Mouse (Mus musculus): ENCODE results near the gene Slfn4. TPM values are rescaled to one million over a fixed set of nuclear protein-coding genes. Genes with fewer than 3 reads are reported as not detected.
"Not testable (repeated sequence)": the region's sequence is repeated elsewhere in the genome, so short reads cannot be mapped to it uniquely, and the experiment has no call there.

The Slfn4 gene
- polyA plus RNA-seq (2015; fragmentation: Nextera tagmentation; extraction: Ambion mirVana): 0.88 and 1.2 TPM in 2 replicates

DNA sequence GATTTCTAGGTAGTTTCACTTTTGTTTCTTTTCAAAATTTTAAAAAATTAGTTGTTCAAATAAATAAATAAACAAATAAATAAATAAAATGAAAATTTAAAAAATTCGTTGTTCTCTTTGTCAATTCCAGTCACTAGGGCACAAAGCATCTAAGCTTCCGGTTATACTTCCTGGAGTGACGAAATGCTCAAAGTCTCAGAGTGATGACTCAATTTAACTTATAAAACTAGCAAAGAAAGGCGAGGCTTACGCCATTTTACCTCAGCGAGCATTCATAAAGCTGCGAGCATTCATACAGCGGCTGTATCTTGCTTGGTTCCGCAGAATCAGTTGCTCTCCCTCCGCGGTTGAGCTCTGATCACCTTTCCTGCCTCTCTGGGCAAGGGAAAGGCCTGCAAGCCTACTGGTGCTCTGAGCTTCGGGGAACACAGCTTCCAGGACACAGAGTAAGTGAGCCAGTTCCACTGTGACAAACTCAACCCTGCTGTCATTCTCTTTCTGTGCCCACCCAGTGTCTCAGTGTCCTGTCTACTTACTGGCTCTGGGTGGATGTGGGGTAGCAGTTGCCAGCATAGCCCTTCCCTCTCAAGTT, at the start of gene Slfn4:
Gene Slfn4 (plus strand): TSS at position 239 of the 592 bp plus-strand sequence.
- no peaks in the 10 kb centered on the region for H3K27me3 ChIP-seq
- no peak within 1 kb of the TSS for H3K27ac ChIP-seq (replicated peaks)
- no peak for ATAC-seq (ENCODE audit: insufficient read depth)
- no peak within 1 kb of the TSS for H3K9ac ChIP-seq
- no peaks in the 10 kb centered on the region for H3K36me3 ChIP-seq (replicated peaks)
- 70% methylated on average over 12 of the region's 12 CpGs for WGBS (ENCODE audit: insufficient replicate concordance)
- H3K4me1 ChIP-seq (replicated peaks): no peaks in the 10 kb centered on the region
- H3K9me3 ChIP-seq (replicated peaks): no peaks in the 10 kb centered on the region
- no peak within 1 kb of the TSS for H3K4me2 ChIP-seq
- no peak within 1 kb of the TSS for H3K4me3 ChIP-seq (replicated peaks)

DNA sequence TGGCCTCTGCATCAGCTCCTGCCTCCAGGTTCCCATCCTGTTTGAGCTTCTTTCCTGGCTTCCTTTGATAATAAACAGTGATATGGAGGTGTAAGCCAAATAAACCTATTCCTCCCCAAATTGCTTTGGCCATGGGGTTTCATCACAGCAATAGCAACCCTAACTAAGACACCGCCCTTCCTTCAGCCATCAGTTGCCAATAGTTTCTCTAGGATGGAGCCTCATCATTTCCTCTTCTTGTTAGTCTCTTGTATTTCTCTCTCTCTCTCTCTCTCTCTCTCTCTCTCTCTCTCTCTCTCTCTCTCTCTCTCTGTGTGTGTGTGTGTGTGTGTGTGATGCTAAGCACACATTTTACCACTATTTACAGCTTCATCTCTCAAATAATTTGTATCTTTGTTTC, 49.4 kb upstream of the Slfn4 start:
- H3K4me2 ChIP-seq; H3K4me3 ChIP-seq (replicated peaks); H3K27ac ChIP-seq (replicated peaks); H3K4me1 ChIP-seq (replicated peaks); H3K36me3 ChIP-seq (replicated peaks); H3K27me3 ChIP-seq; ATAC-seq (ENCODE audit: insufficient read depth); H3K9ac ChIP-seq; H3K9me3 ChIP-seq (replicated peaks): not testable (repeated sequence)
- 68% methylated on average over 1 of the region's 1 CpGs for WGBS (ENCODE audit: insufficient replicate concordance)

DNA sequence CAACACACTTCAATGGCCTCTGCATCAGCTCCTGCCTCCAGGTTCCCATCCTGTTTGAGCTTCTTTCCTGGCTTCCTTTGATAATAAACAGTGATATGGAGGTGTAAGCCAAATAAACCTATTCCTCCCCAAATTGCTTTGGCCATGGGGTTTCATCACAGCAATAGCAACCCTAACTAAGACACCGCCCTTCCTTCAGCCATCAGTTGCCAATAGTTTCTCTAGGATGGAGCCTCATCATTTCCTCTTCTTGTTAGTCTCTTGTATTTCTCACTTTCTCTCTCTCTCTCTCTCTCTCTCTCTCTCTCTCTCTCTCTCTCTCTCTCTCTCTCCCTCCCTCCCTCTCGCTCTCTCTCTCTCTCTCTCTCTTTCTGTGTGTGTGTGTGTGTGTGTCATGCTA, 37.7 kb upstream of the Slfn4 start:
- not testable (repeated sequence) for H3K4me3 ChIP-seq (replicated peaks); H3K27ac ChIP-seq (replicated peaks); ATAC-seq (ENCODE audit: insufficient read depth); H3K4me2 ChIP-seq; H3K9me3 ChIP-seq (replicated peaks); H3K4me1 ChIP-seq (replicated peaks); H3K27me3 ChIP-seq; H3K9ac ChIP-seq; H3K36me3 ChIP-seq (replicated peaks)
- WGBS (ENCODE audit: insufficient replicate concordance): 100% methylated on average over 1 of the region's 2 CpGs

GRCm38 (mm10) chr11:83148939-83149338, 26.0 kb upstream of the Slfn4 start:
- no CpG with 5 or more reads among the region's 1 CpGs for WGBS (ENCODE audit: insufficient replicate concordance)
- not testable (repeated sequence) for H3K27me3 ChIP-seq; H3K27ac ChIP-seq (replicated peaks); ATAC-seq (ENCODE audit: insufficient read depth); H3K4me1 ChIP-seq (replicated peaks); H3K4me2 ChIP-seq; H3K9me3 ChIP-seq (replicated peaks); H3K9ac ChIP-seq; H3K36me3 ChIP-seq (replicated peaks); H3K4me3 ChIP-seq (replicated peaks)

- peak; percentile 57 for ATAC-seq (ENCODE audit: insufficient read depth)
- Histone ChIP-seq H3K4me1 (replicated peaks) (peaks cover 10% of the 10 kb centered on the region), H3K4me3 (replicated peaks) (peak within 1 kb of the TSS; percentile 57), H3K27me3 (no peaks in the 10 kb centered on the region), H3K4me2 (peak within 1 kb of the TSS; percentile 76), H3K9me3 (replicated peaks) (no peaks in the 10 kb centered on the region), H3K27ac (replicated peaks) (peak within 1 kb of the TSS; percentile 74), H3K36me3 (replicated peaks) (peaks cover 14% of the 10 kb centered on the region), H3K9ac (peak within 1 kb of the TSS; percentile 55)
- WGBS (ENCODE audit: insufficient replicate concordance): 19% methylated on average over 12 of the region's 12 CpGs
Measured at GRCm38 (mm10) chr11:83191134-83191893, 16.3 kb downstream of the Slfn4 start, which contains the start of gene Slfn3. Gene Slfn3 (plus strand): TSS chr11:83191330.

- H3K27ac ChIP-seq (replicated peaks): peak overlapping the region; percentile 74
- H3K27me3 ChIP-seq: no peaks in the 10 kb centered on the region
- peaks cover 10% of the 10 kb centered on the region for H3K4me1 ChIP-seq (replicated peaks)
- WGBS (ENCODE audit: insufficient replicate concordance): 19% methylated on average over 3 of the region's 3 CpGs
- peak overlapping the region; percentile 76 for H3K4me2 ChIP-seq
- peak; percentile 87 for ATAC-seq (ENCODE audit: insufficient read depth)
- peak overlapping the region; percentile 57 for H3K4me3 ChIP-seq (replicated peaks)
- H3K9me3 ChIP-seq (replicated peaks): no peaks in the 10 kb centered on the region
- H3K36me3 ChIP-seq (replicated peaks): peaks cover 14% of the 10 kb centered on the region
- H3K9ac ChIP-seq: peak overlapping the region; percentile 55
Measured at GRCm38 (mm10) chr11:83192001-83192400, 17.0 kb downstream of the Slfn4 start.

- no peak for ATAC-seq (ENCODE audit: insufficient read depth)
- no peaks in the 10 kb centered on the region for H3K4me1 ChIP-seq (replicated peaks)
- H3K27ac ChIP-seq (replicated peaks): no peak overlapping the region
- no peaks in the 10 kb centered on the region for H3K9me3 ChIP-seq (replicated peaks)
- no peak overlapping the region for H3K9ac ChIP-seq
- H3K36me3 ChIP-seq (replicated peaks): 0 out of 2 replicates have a peak, but pooled peaks cover 13% of the 10 kb centered on the region
- no peaks in the 10 kb centered on the region for H3K27me3 ChIP-seq
- no peak overlapping the region for H3K4me3 ChIP-seq (replicated peaks)
- H3K4me2 ChIP-seq: no peak overlapping the region
Measured at GRCm38 (mm10) chr11:83205002-83205401, 30.0 kb downstream of the Slfn4 start.

GRCm38 (mm10) chr11:83216119-83216518, 41.1 kb downstream of the Slfn4 start:
- H3K4me3 ChIP-seq (replicated peaks): no peak overlapping the region
- no peaks in the 10 kb centered on the region for H3K27me3 ChIP-seq
- 0 out of 2 replicates have a peak, but pooled peaks cover 4% of the 10 kb centered on the region for H3K4me1 ChIP-seq (replicated peaks)
- peak; percentile 47 for ATAC-seq (ENCODE audit: insufficient read depth)
- H3K36me3 ChIP-seq (replicated peaks): peaks cover 37% of the 10 kb centered on the region
- H3K4me2 ChIP-seq: no peak overlapping the region
- H3K9me3 ChIP-seq (replicated peaks): no peaks in the 10 kb centered on the region
- 78% methylated on average over 1 of the region's 1 CpGs for WGBS (ENCODE audit: insufficient replicate concordance)
- H3K27ac ChIP-seq (replicated peaks): peak overlapping the region; percentile 29; the same call in 1 of the 2 replicates
- H3K9ac ChIP-seq: no peak overlapping the region

DNA sequence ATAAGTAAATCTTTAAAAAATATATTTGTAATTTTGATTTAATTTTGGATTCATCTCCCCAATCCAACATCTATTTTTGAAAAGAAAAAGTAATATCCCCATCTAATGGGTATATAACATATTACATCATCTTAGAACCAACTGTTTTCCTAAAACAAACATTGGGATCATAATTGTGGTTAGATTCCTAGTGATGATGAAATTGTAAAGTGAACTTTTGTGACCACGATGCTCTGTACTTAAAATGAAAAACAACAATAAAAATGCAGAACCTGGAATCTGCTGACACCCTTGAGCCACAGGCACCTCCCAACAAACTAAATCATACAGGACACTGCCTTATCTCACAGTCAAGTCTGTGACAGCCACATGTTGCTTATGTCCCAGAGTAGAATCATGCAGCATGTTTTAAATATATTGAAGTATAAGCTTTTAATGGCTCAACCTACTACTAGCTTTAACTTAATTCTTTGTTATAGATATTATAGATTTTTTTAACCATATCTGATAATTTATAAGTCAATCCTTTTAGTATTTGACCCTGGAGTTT, 46.4 kb downstream of the Slfn4 start:
- Histone ChIP-seq H3K4me3 (replicated peaks) (no peak overlapping the region), H3K36me3 (replicated peaks) (peaks cover 18% of the 10 kb centered on the region), H3K9me3 (replicated peaks) (no peaks in the 10 kb centered on the region), H3K4me2 (no peak overlapping the region), H3K27ac (replicated peaks) (no peak overlapping the region), H3K9ac (no peak overlapping the region), H3K27me3 (no peaks in the 10 kb centered on the region), H3K4me1 (replicated peaks) (peaks cover 15% of the 10 kb centered on the region)
- WGBS (ENCODE audit: insufficient replicate concordance): 44% methylated on average over 1 of the region's 1 CpGs
- ATAC-seq (ENCODE audit: insufficient read depth): no peak

DNA sequence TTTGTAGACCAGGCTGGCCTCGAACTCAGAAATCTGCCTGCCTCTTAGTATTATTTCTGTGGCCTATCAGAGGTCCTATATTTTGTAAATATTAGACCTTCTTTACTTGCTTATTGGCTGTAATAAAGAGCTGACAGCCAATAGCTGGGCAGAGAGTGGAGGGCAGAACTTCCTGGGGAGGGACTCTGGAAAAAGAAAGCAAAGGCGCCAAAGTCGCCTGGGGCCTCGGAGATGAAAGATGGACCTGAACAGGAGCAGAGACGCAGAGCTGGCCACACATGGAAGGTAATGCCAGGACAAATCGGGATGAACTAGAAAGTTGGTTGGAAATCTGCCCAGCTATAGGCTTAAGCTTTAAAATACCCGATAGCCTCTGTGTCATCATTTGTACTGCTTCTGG, 48.4 kb downstream of the Slfn4 start:
- H3K4me1 ChIP-seq (replicated peaks): peaks cover 30% of the 10 kb centered on the region
- H3K9me3 ChIP-seq (replicated peaks): no peaks in the 10 kb centered on the region
- H3K9ac ChIP-seq: peak overlapping the region; percentile 51
- H3K4me2 ChIP-seq: peak overlapping the region; percentile 78
- no peaks in the 10 kb centered on the region for H3K27me3 ChIP-seq
- WGBS (ENCODE audit: insufficient replicate concordance): 19% methylated on average over 7 of the region's 7 CpGs
- peak overlapping the region; percentile 82 for H3K27ac ChIP-seq (replicated peaks)
- H3K4me3 ChIP-seq (replicated peaks): peak overlapping the region; percentile 70
- ATAC-seq (ENCODE audit: insufficient read depth): peak; percentile 67
- peaks cover 27% of the 10 kb centered on the region for H3K36me3 ChIP-seq (replicated peaks)

GRCm38 (mm10) chr11:83223793-83224192, 48.8 kb downstream of the Slfn4 start:
- ATAC-seq (ENCODE audit: insufficient read depth): peak; percentile 40

More at GRCm38 (mm10) chr11:83223793-83224192, 48.8 kb downstream of the Slfn4 start:
- Histone ChIP-seq H3K4me3 (replicated peaks) (peak overlapping the region; percentile 70), H3K36me3 (replicated peaks) (peaks cover 32% of the 10 kb centered on the region), H3K4me2 (peak overlapping the region; percentile 78), H3K27ac (replicated peaks) (peak overlapping the region; percentile 82), H3K4me1 (replicated peaks) (peaks cover 30% of the 10 kb centered on the region), H3K9ac (peak overlapping the region; percentile 51)
- H3K9me3 ChIP-seq (replicated peaks); H3K27me3 ChIP-seq: not testable (repeated sequence)
- 19% methylated on average over 5 of the region's 5 CpGs for WGBS (ENCODE audit: insufficient replicate concordance)

Measured in liver, embryonic 15.5 days (tissue).